Mouse (Mus musculus): ENCODE measurements at regions not wholly inside any gene's neighbourhood (a gene's known extent, or its start where the extent isn't known, plus 50 kb on each side); places are given as distances from the start of the nearest gene placed in this dataset.

GRCm38 (mm10) chr12:80034100-80034499 is 78.7 kb downstream of the Zfp36l1 start:
- Histone ChIP-seq H3K4me2 (ENCODE audit: low read depth, low read length, poor library complexity, severe bottlenecking) (no peak overlapping the region), H3K27ac (ENCODE audit: low read depth, low read length) (no peak overlapping the region), H3K4me3 (ENCODE audit: low read depth, low read length) (no peak overlapping the region), H3K9ac (replicated peaks; ENCODE audit: low read length, poor library complexity, severe bottlenecking) (no peak overlapping the region), H3K36me3 (ENCODE audit: insufficient read depth, low read length) (no peaks in the 10 kb centered on the region), H3K27me3 (ENCODE audit: insufficient read depth, low read length) (no peaks in the 10 kb centered on the region), H3K9me3 (ENCODE audit: low read length) (no peaks in the 10 kb centered on the region), H3K4me1 (ENCODE audit: insufficient read depth, low read length) (no peaks in the 10 kb centered on the region)
- 91% methylated on average over 5 of the region's 5 CpGs for WGBS
- no peak for TF ChIP-seq CTCF (IDR thresholded peaks at IDR 0.05)
- ATAC-seq (ENCODE audit: low FRiP score): no peak
- DNase-seq (ENCODE audit: low spot score): no peak

- H3K4me2 ChIP-seq (ENCODE audit: low read depth, low read length, poor library complexity, severe bottlenecking): no peak overlapping the region
- no peak overlapping the region for H3K9ac ChIP-seq (replicated peaks; ENCODE audit: low read length, poor library complexity, severe bottlenecking)
- no peak for DNase-seq (ENCODE audit: low spot score)
- no peaks in the 10 kb centered on the region for H3K27me3 ChIP-seq (ENCODE audit: insufficient read depth, low read length)
- no peaks in the 10 kb centered on the region for H3K9me3 ChIP-seq (ENCODE audit: low read length)
- no peak for ATAC-seq (ENCODE audit: low FRiP score)
- H3K4me1 ChIP-seq (ENCODE audit: insufficient read depth, low read length): no peaks in the 10 kb centered on the region
- H3K4me3 ChIP-seq (ENCODE audit: low read depth, low read length): no peak overlapping the region
- no peaks in the 10 kb centered on the region for H3K36me3 ChIP-seq (ENCODE audit: insufficient read depth, low read length)
- H3K27ac ChIP-seq (ENCODE audit: low read depth, low read length): no peak overlapping the region
- TF ChIP-seq CTCF (IDR thresholded peaks at IDR 0.05): no peak
- WGBS: 83% methylated on average over 3 of the region's 3 CpGs
Measured at GRCm38 (mm10) chr12:80032520-80032919, 80.3 kb downstream of the Zfp36l1 start.

GRCm38 (mm10) chr12:80028301-80028700 is 84.5 kb downstream of the Zfp36l1 start:
- WGBS: 78% methylated on average over 3 of the region's 3 CpGs
- Histone ChIP-seq H3K9me3 (ENCODE audit: low read length) (no peaks in the 10 kb centered on the region), H3K4me3 (ENCODE audit: low read depth, low read length) (no peak overlapping the region), H3K27ac (ENCODE audit: low read depth, low read length) (no peak overlapping the region), H3K9ac (replicated peaks; ENCODE audit: low read length, poor library complexity, severe bottlenecking) (no peak overlapping the region), H3K36me3 (ENCODE audit: insufficient read depth, low read length) (no peaks in the 10 kb centered on the region), H3K27me3 (ENCODE audit: insufficient read depth, low read length) (no peaks in the 10 kb centered on the region), H3K4me1 (ENCODE audit: insufficient read depth, low read length) (no peaks in the 10 kb centered on the region), H3K4me2 (ENCODE audit: low read depth, low read length, poor library complexity, severe bottlenecking) (no peak overlapping the region)
- DNase-seq (ENCODE audit: low spot score): no peak
- TF ChIP-seq CTCF (IDR thresholded peaks at IDR 0.05): no peak
- ATAC-seq (ENCODE audit: low FRiP score): no peak

DNA sequence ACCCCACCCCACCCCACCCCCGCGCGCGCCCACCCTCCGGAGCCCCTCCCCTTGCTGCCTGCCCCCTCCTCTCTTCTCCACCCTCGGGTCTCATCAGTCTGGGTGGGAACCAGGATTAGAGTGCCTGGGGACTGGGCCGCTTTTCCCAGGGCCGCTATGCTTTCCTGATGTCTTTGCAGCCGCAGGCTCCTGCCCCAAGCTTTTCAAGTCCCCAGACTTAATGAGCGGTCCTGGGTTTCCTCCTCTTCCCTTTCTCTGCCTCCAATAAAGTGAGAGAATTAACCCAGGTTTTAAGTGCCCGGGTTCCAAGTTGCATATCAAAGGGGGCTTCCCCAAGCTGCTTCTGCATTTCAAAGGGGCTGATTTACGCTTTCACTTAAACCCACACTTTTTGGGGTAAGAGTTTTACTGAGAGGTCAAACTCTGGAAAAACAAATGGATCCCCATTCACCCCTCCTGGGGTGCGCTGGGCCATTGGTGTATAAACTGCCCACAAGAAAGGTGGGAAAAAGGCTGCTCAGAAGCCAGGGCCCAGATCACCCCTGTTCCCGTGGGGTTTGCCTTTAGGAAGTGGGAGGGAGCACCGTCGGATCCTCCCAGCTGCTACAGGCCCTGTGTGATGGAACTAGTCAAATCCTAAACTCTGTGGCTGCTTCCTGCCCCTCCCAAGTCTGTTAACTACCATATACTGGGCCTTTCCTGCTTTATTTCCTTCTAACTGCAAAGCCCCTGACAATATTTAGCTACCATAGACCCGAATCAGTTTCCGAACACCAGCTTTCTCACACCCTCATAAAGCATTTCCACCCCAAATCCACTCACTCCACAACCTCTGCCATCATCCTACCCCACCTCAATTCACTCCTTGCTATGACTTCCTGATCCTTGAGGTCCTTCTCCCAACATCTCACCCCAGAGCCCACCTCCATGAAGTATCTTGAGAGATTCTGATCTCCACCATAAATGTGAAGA is 89.4 kb downstream of the Zfp36l1 start:
- no peak for ATAC-seq (ENCODE audit: low FRiP score)
- TF ChIP-seq CTCF (IDR thresholded peaks at IDR 0.05): no peak
- H3K4me3 ChIP-seq (ENCODE audit: low read depth, low read length): no peak overlapping the region
- H3K27ac ChIP-seq (ENCODE audit: low read depth, low read length): no peak overlapping the region
- 18% methylated on average over 18 of the region's 18 CpGs for WGBS
- H3K27me3 ChIP-seq (ENCODE audit: insufficient read depth, low read length): no peaks in the 10 kb centered on the region
- H3K36me3 ChIP-seq (ENCODE audit: insufficient read depth, low read length): no peaks in the 10 kb centered on the region
- H3K9me3 ChIP-seq (ENCODE audit: low read length): no peaks in the 10 kb centered on the region
- peak overlapping the region; percentile 32; the same call in 1 of the 2 replicates for H3K4me2 ChIP-seq (ENCODE audit: low read depth, low read length, poor library complexity, severe bottlenecking)
- peaks cover 10% of the 10 kb centered on the region; the same call in 1 of the 2 replicates for H3K4me1 ChIP-seq (ENCODE audit: insufficient read depth, low read length)
- no peak for DNase-seq (ENCODE audit: low spot score)
- H3K9ac ChIP-seq (replicated peaks; ENCODE audit: low read length, poor library complexity, severe bottlenecking): no peak overlapping the region

- Histone ChIP-seq H3K4me2 (ENCODE audit: low read depth, low read length, poor library complexity, severe bottlenecking) (peak overlapping the region; percentile 32; the same call in 1 of the 2 replicates), H3K36me3 (ENCODE audit: insufficient read depth, low read length) (no peaks in the 10 kb centered on the region), H3K27ac (ENCODE audit: low read depth, low read length) (no peak overlapping the region), H3K27me3 (ENCODE audit: insufficient read depth, low read length) (no peaks in the 10 kb centered on the region), H3K9ac (replicated peaks; ENCODE audit: low read length, poor library complexity, severe bottlenecking) (no peak overlapping the region), H3K9me3 (ENCODE audit: low read length) (no peaks in the 10 kb centered on the region), H3K4me1 (ENCODE audit: insufficient read depth, low read length) (peaks cover 10% of the 10 kb centered on the region; the same call in 1 of the 2 replicates), H3K4me3 (ENCODE audit: low read depth, low read length) (no peak overlapping the region)
- 19% methylated on average over 17 of the region's 18 CpGs for WGBS
- DNase-seq (ENCODE audit: low spot score) (peak; percentile 42), ATAC-seq (ENCODE audit: low FRiP score) (peak; percentile 62; the same call in 1 of the 2 replicates)
- no peak for TF ChIP-seq CTCF (IDR thresholded peaks at IDR 0.05)
Measured at GRCm38 (mm10) chr12:80022181-80023106, 90.4 kb downstream of the Zfp36l1 start.

Data from midbrain, postnatal 0 days (tissue).